Mouse (Mus musculus): ENCODE measurements around the gene Gmcl1. TPM values are rescaled to one million over a fixed set of nuclear protein-coding genes. Genes with fewer than 3 reads are reported as not detected.

The Gmcl1 gene
- total and polyA plus RNA-seq, 3 experiments, result 15.9 to 67.0 (median 21.5) TPM

DNA sequence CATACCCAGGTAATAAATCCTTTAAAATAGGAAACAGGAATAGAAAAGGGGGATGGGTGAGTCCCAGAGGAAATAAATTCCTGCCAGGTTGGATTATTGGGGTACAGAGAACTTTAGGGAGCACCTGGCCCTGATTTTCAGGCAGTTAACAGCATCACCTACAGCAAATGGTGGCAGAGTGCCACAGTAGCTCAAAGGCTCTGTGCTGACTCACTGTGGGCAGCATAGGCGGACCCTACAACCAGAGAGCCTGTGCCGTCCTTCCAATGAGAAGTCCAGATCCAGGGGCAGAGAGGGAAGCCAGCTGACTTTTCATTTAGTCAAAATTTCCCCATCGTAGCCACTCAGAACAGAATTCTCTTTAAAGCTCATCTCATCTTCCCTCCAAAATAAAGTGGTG, 44.0 kb upstream of the Gmcl1 start:
- H3K27me3 ChIP-seq (ENCODE audit: control insufficient read depth in 1 of 2, insufficient read depth in 2 of 2, low read length in 2 of 2), result no peaks in the 10 kb centered on the region
- H3K9me3 ChIP-seq (replicated peaks; ENCODE audit: insufficient read depth, low read length), result no peaks in the 10 kb centered on the region
- H3K79me2 ChIP-seq (ENCODE audit: control insufficient read depth, insufficient read depth, low read length, poor library complexity), result no peaks in the 10 kb centered on the region
- H3K9ac ChIP-seq (ENCODE audit: control insufficient read depth, low read depth, low read length, poor library complexity, severe bottlenecking), result no peak overlapping the region
- peaks cover 13 to 54% of the 10 kb centered on the region in 2 experiments for H3K4me1 ChIP-seq (ENCODE audit: control insufficient read depth in 1 of 2, insufficient read depth in 2 of 2, low read length in 2 of 2)
- H3K36me3 ChIP-seq (ENCODE audit: control insufficient read depth in 1 of 2, insufficient read depth in 2 of 2, low read length in 2 of 2), result peaks cover 0 to 42% of the 10 kb centered on the region in 2 experiments; a peak in 2 of 4 replicates
- no peak for TF ChIP-seq CTCF (IDR thresholded peaks at IDR 0.05 in 2 of 3, conservative IDR thresholded peaks at IDR 0.05 in 1 of 3; ENCODE audit: control insufficient read depth in 1 of 3, insufficient read depth in 1 of 3, low read depth in 2 of 3, low read length in 3 of 3, poor library complexity in 1 of 3, severe bottlenecking in 1 of 3)
- H3K4me3 ChIP-seq (ENCODE audit: control insufficient read depth in 1 of 2, insufficient read depth in 1 of 2, low read depth in 2 of 2, low read length in 2 of 2), result no peak overlapping the region
- no peak for DNase-seq (ENCODE audit: low read depth, low spot score)
- H3K27ac ChIP-seq (ENCODE audit: control insufficient read depth, low read depth, low read length), result no peak overlapping the region

DNA sequence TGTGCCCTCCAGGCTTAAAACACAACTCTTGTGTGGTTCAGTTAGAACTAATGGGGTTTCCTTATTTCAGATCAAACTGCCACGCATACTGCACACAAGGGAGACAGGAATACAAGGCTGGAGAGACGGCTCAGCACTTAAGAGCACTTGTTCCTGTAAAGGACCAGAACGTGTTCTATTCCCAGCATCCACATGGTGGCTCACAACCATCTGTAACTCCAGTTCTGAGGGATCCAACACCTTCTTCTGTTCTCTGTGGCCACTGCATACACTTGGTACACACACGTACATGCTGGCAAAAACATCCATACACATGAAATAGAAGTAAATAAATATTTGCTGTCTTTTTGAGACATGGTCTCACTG, 43.5 kb upstream of the Gmcl1 start:
- DNase-seq (ENCODE audit: low read depth, low spot score), result no peak
- H3K36me3 ChIP-seq (ENCODE audit: control insufficient read depth in 1 of 2, insufficient read depth in 2 of 2, low read length in 2 of 2), result peaks cover 0 to 42% of the 10 kb centered on the region in 2 experiments; a peak in 2 of 4 replicates
- peaks cover 13 to 49% of the 10 kb centered on the region in 2 experiments for H3K4me1 ChIP-seq (ENCODE audit: control insufficient read depth in 1 of 2, insufficient read depth in 2 of 2, low read length in 2 of 2)
- no peak overlapping the region for H3K4me3 ChIP-seq (ENCODE audit: control insufficient read depth in 1 of 2, insufficient read depth in 1 of 2, low read depth in 2 of 2, low read length in 2 of 2)
- H3K27me3 ChIP-seq (ENCODE audit: control insufficient read depth in 1 of 2, insufficient read depth in 2 of 2, low read length in 2 of 2), result no peaks in the 10 kb centered on the region
- no peaks in the 10 kb centered on the region for H3K79me2 ChIP-seq (ENCODE audit: control insufficient read depth, insufficient read depth, low read length, poor library complexity)
- H3K27ac ChIP-seq (ENCODE audit: control insufficient read depth, low read depth, low read length), result no peak overlapping the region
- H3K9me3 ChIP-seq (replicated peaks; ENCODE audit: insufficient read depth, low read length), result no peaks in the 10 kb centered on the region
- no peak for TF ChIP-seq HCFC1 (IDR thresholded peaks at IDR 0.05; ENCODE audit: low read depth, low read length)
- TF ChIP-seq CTCF (IDR thresholded peaks at IDR 0.05 in 2 of 3, conservative IDR thresholded peaks at IDR 0.05 in 1 of 3; ENCODE audit: control insufficient read depth in 1 of 3, insufficient read depth in 1 of 3, low read depth in 2 of 3, low read length in 3 of 3, poor library complexity in 1 of 3, severe bottlenecking in 1 of 3), result no peak
- no peak for TF ChIP-seq SIN3A (IDR thresholded peaks at IDR 0.05; ENCODE audit: low read length)
- H3K9ac ChIP-seq (ENCODE audit: control insufficient read depth, low read depth, low read length, poor library complexity, severe bottlenecking), result no peak overlapping the region

DNA sequence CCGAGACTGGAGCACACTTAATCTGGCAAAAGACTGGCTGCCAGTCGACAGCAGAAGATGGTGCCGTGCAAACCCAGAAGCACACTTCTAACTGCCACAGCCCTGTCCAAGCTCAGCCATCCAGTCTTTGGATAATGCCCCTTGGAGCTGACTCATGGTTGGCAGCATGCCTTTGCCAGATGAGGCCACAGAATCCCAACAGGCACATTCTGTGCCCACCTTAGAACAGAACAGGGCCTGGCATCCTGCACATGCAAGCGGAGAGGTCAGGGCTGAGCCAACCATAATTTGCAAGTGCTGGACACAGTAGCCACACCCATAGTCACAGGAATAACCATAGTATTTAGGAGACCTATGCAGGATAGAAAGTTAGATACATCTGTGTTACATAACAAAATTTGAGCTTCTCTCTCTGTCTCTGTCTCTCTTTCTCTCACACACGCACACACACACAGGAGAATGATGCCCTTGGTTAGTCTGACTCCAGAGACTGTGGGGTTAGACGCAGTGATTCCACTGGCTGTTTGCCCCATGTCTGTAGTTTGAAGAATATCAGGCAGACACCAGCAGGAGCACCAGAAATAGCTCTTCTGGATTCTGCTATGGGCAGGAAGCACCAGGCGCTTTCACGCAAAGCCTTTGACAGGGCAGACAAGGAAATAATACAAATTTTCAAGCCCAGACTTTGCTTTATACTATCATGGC, 43.0 kb upstream of the Gmcl1 start:
- Histone ChIP-seq H3K27ac (ENCODE audit: control insufficient read depth, low read depth, low read length) (no peak overlapping the region), H3K4me1 (ENCODE audit: control insufficient read depth in 1 of 2, insufficient read depth in 2 of 2, low read length in 2 of 2) (peaks cover 13 to 47% of the 10 kb centered on the region in 2 experiments), H3K36me3 (ENCODE audit: control insufficient read depth in 1 of 2, insufficient read depth in 2 of 2, low read length in 2 of 2) (peaks cover 0 to 39% of the 10 kb centered on the region in 2 experiments; a peak in 2 of 4 replicates), H3K27me3 (ENCODE audit: control insufficient read depth in 1 of 2, insufficient read depth in 2 of 2, low read length in 2 of 2) (no peaks in the 10 kb centered on the region), H3K9me3 (replicated peaks; ENCODE audit: insufficient read depth, low read length) (no peaks in the 10 kb centered on the region), H3K4me3 (ENCODE audit: control insufficient read depth in 1 of 2, insufficient read depth in 1 of 2, low read depth in 2 of 2, low read length in 2 of 2) (no peak overlapping the region), H3K9ac (ENCODE audit: control insufficient read depth, low read depth, low read length, poor library complexity, severe bottlenecking) (no peak overlapping the region), H3K79me2 (ENCODE audit: control insufficient read depth, insufficient read depth, low read length, poor library complexity) (no peaks in the 10 kb centered on the region)
- no peak for DNase-seq (ENCODE audit: low read depth, low spot score)
- TF ChIP-seq BHLHE40 (IDR thresholded peaks at IDR 0.05; ENCODE audit: borderline replicate concordance, low read depth, low read length), result no peak
- TF ChIP-seq ZNF384 (IDR thresholded peaks at IDR 0.05; ENCODE audit: low read depth, low read length), result no peak
- TF ChIP-seq SMC3 (IDR thresholded peaks at IDR 0.05; ENCODE audit: low read depth, low read length), result no peak
- no peak for TF ChIP-seq EP300 (IDR thresholded peaks at IDR 0.05; ENCODE audit: low read depth in 1 of 2, low read length in 2 of 2)
- TF ChIP-seq ZC3H11A (IDR thresholded peaks at IDR 0.05; ENCODE audit: low read depth, low read length), result no peak
- TF ChIP-seq USF2 (IDR thresholded peaks at IDR 0.05; ENCODE audit: borderline replicate concordance in 1 of 2, insufficient read depth in 1 of 2, low read depth in 1 of 2, low read length in 2 of 2), result no peak
- no peak for TF ChIP-seq NELFE (IDR thresholded peaks at IDR 0.05; ENCODE audit: low read depth, low read length)
- TF ChIP-seq ELF1 (IDR thresholded peaks at IDR 0.05; ENCODE audit: low read depth, low read length), result no peak

All from MEL (cell line).